Mouse (Mus musculus): Measurements from ENCODE around the gene Dnajb12. TPM values are rescaled to one million over a fixed set of nuclear protein-coding genes. Genes with fewer than 3 reads are reported as not detected.

Gene Dnajb12
- 10 to 100 TPM; 32.1 to 37.7 TPM for total RNA-seq (2021)

DNA sequence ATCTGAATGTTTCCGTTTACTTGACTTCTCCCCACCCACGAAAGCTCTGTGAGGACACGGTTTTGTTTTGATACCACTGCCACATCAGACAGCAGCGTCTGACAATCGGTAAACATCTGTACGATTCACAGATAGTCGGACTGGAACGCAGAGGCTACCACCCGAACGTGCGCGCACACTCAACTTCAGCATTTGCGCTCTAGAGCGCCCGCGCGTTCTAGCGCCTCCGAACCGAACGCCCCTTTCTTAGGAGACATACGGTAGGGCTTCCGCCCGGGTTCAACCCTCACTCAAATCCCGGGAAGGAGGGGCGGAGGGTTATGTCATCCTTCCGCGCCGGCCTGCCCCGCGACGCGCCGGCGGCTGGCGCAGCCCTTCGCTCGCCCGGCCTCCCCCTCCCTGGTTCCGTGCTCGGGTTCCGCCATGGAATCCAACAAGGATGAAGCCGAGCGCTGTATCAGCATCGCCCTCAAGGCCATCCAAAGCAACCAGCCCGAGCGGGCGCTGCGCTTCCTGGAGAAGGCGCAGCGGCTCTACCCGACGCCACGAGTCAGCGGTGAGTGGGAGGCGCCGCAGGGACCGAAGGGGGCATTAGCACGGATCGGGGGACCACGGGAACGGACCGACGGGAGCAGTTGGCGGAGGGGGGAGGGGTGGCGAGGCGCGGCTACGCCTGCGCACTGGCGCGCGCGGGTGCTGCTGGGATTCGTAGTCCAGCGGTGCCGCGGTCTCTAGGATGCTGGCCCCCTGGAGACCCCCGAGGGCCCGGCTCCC lies at the start of gene Dnajb12:
Gene Dnajb12, plus strand, starts transcription at position 302 of the 774 bp plus-strand sequence.
- intact Hi-C loops (cut with DNase I): no loop called here
- peak; percentile 95 for DNase-seq

DNA sequence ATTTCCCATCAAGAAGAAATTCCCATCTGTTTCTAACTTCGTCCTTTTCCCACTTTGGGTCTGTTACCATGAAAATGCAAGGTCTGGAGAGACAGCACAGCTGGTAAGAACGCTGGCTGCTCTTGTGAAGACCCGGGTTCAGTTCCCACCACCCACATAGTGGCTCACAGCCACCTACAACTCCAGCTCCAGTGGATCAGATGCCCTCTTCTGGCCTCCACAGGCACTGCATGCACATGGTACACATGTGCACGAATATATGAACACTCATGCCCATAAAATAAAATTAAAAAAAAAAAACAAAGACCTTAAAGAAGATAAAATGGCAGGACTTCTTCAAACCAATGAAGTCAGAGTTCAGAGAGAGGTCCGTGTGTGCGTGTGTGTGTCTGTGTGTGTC lies 49.5 kb upstream of the Dnajb12 start:
- DNase-seq: no peak
- intact Hi-C loops (cut with DNase I): no loop called here

DNA sequence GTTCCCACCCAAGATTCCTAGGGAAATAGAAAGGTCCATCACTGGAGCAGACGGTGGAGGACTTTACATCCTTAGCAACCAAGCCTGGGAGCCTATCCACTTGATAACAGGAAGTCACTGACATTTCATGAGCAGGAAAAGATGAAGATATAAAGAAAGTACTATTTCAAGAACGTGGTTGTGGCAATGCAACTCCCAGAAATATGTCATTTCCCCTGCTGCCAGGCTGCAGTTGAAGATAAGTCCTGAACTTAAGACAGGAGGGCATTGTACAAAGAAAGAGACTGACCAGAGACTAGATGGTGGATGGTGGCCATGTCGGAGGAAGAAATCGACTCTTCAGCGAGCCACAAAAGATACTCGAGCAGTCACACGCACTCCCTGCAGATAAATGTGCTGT lies 47.4 kb upstream of the Dnajb12 start:
- intact Hi-C loops (cut with DNase I): no loop called here
- no peak for DNase-seq

DNA sequence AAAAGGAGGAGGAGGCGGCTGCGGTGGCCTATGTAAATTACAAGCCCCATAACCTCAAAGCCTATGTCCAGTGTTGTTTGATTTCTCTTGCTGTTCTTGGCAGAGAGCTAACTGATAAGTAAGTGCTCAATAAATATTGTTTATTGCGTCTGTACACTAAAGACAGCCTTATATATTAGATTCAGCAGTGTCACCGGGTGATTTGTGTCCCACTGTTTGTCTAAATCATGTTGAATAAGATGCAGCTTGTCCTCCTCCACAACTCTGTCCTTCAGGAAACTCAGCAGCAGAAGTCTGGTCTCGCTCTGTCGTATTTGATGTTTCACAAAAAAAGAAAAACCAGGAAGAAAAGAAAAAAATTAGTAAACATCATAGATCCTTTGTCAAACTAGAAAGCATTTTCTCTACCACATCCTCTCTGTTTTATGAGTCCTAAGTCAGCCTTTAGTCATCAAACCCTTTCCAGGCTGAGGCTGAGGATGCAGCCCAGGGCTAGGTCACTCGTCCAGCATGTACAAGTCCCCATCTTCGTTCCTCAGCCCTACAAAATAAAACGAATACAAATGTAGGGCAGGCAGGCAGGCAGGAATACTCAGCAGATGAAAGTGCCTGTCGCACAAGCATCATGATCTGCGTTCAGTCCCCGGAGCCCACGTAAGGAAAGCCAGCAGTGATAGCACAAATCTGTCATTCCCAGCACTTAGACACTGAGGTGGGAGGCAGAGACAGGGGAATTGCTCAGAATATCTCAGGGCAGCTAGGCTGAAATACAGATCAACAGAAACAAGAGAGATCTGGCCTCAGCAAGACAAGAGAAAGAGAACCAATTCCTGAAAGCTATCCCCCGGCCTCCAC lies 43.8 kb upstream of the Dnajb12 start:
- intact Hi-C loops (cut with DNase I): no loop called here
- DNase-seq: no peak

DNA sequence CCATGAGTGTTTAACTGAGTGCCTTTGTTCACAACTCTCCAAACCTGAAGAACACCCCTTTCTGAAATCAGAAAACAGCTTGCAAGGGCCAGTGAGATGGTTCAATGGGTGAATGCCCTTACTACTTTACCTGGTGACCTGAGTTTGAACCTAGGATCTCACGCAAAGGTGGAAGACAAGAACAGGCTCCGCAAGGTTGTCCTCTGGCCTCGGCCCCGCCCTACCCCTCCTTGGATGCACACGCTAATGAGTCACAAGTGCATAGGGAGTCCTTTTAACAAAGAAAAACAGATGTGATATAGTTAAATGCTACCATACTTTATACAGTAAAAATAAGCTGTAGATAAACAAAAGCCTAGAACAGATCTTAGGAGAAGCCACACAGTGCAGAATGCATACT lies 41.9 kb upstream of the Dnajb12 start:
- intact Hi-C loops (cut with DNase I): no loop called here
- no peak for DNase-seq

DNA sequence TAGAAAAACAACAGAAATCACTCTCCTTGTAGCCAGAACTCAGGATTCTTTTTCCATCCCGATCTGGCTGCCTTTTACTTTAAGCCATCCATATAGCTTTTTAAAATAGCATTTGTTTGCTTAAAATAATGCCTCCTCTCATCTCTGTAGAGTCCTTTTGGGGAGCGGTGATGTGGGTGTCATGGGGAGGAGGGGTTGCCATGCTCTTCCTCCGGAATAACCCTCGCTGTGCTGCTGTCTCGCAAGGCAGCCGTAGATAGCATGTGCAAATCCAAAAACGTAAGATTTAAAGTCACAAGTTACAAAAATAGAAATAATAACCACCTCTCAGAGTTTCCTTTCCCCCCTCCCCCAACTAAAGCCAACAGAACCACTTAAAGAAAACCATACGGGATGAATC lies 37.9 kb upstream of the Dnajb12 start:
- no peak for DNase-seq
- intact Hi-C loops (cut with DNase I): no loop called here

DNA sequence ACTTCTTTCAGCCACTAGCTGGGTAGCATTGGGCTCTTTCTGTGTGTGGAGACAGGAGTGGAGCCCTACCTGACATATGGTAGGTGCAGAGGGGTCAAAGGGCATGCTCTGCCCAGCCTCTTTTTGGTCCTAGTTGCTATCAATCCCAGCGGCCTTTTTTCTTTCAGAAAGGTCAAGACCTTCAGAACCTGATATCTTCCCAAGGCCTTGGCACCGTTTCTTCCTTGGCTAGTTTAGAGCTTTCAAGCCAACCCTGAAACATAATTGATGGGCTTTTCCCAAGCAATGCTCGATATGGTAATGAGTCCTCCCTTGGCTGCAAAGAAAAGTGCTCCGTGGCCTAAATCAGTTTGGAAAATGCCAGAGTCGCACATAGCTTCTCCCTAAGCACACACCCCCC lies 36.2 kb upstream of the Dnajb12 start:
- no peak for DNase-seq
- intact Hi-C loops (cut with DNase I): no loop called here

DNA sequence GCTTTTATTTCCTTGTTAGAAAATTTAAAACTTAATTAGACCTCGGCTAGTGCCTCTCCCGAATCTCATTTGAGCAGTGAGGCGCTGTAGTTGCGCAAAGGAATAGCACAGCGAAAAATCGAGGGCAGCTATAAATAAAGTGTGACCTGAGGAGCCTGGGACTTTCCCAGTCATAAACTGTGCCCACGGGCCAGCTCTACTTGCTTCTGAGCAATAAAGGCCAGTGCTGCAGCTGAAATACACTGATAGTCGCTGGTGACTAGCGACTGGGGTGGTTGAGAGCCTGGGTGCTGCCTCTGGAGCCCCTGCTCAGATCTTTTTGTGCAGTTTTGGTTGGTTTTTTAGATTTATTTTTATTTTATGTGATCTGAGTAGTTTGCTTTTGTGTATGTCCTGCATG lies 34.7 kb upstream of the Dnajb12 start:
- intact Hi-C loops (cut with DNase I): no loop called here
- no peak for DNase-seq

DNA sequence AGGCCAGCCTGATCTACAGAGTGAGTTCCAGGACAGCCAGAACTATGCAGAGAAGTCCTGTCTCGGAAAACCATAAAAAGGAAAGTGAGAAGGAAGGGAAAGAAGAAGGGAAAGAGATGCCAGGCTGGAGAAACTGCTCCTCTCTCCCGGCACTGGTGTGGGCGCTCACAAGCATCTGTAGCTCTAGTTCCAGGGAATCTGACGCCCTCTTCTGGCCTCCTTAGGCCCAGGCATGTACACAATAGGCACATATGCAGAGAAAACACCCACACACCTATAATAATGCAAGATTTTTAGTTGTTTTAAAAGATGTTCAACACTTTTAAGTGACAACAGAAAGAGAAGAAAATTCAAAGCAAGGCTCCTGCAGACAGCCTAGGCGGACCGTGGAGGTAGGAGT lies 32.9 kb upstream of the Dnajb12 start:
- DNase-seq: no peak
- intact Hi-C loops (cut with DNase I): no loop called here

DNA sequence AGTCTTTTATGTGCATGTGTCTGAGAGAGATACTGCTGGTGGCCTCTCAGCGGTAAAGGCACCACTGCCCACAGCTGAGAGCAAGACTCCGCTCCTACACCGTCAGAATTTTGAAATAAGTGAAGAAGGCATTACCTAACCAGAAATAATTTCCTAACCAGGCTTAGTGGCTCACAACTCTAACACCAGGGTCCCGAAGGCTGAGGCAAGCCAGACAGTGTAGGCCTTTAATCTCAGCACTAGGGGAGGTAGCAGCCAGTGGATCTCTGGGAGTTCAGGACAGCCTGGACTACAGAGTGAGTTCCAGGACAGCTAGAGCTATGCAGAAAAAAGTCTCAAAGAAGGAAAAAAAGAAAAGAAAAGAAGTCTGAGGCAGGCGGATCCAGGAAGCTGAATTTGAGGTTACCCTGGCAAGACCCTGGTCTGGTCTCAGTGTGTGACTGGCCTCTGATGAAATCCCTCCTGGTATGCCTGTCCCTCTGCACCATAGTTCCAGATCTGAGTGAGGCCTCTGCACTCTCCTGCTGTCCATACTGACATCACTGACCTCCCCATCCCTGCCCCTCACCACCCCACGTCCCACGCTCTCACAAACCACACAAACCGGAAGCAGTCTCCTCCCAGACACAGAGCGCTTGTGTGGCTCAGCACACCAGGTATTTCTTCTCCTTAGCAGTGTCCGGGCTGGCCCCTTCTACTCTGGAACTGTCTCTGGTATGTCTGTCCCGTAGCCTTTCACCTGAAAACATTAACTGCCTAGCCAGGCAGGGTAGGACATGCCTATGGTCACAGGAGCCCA lies 31.1 kb upstream of the Dnajb12 start:
- no peak for DNase-seq
- intact Hi-C loops (cut with DNase I): no loop called here

DNA sequence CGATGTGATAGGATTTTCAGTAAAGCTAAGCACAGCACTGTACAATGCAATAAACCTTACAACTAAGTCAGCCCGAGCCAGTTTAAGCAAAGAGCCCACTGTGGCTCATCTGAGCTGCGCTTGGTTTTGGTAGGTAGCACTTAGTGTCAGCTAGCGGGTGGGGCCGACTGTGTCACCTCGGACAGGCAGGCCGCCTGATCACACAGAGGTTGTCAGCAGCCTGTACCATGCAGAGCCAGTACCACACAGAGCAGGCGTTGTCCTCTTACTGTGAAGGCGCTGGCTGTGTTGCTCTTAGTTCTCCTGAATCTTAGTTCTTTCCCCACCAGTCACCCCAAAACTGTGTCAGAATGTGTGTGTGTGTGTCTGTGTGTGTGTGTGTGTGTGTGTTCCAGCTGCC lies 30.4 kb upstream of the Dnajb12 start:
- intact Hi-C loops (cut with DNase I): no loop called here
- no peak for DNase-seq

DNA sequence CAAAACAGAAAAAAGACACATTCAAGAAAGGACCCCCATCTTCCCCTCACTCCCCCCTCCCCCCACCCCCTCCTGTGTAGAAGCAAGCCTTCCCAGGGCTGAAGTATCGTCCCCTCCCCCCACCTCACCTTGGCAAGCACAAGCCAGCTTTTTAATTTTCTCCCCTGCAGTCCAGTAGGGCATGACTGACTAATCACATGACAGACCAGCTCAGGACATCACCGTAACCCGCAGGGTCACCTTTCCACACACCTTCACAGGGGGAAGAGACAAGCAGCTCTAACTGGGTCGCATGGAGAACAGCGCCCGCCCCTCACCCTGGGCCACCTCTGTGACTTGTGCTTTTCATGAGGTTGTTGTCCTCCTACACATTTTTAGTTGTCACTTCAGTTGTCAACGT lies 30.0 kb upstream of the Dnajb12 start:
- intact Hi-C loops (cut with DNase I): no loop called here

DNA sequence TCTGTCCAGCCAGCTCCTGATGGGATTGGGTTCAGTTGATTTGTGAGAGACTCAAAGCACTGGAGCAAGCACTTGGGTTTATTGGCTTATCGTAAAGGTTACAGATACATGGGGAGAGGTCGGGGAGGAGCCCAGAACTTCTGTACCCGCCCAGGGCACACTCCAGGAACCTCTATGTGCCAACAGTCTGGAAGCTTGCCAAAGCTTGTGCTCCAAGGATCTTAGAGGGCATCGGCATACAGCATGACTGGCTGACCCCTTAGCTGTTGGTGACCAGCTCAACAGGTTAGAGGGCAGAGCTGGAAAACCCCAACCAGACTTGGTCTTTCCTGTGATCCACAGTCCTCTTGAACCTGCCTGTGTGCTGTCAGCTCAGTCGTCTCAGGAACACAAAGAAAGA lies 22.2 kb upstream of the Dnajb12 start:
- intact Hi-C loops (cut with DNase I): no loop called here

More for the DNA sequence above, 30.0 kb upstream of the Dnajb12 start:
- no peak for DNase-seq

DNA sequence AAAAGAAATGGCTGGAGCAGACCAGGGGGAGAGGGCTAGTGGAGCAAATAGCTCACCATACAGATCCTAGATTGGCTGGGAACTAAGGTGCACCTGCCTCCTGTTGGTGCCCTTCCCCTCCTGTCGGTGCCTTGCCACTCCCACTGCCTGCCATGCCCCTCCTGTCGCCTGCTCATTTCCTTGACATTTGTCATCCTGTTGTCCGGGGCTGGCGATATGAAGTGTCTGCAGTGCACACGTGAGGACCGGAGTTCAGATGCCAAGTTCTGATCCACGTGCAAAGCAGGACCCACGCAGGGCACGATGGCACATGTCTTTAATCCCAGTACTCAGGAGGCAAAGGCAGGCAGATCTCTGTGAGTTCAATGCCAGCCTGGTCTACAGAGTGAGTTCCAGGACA lies 18.7 kb upstream of the Dnajb12 start:
- intact Hi-C loops (cut with DNase I): loop anchor here (10.0 kb wide), 3 partner anchors 246 to 686 kb away; partner anchors contain the start of genes Gm10322 and Mcu
- DNase-seq: no peak

More for the DNA sequence above, 22.2 kb upstream of the Dnajb12 start:
- DNase-seq: no peak

DNA sequence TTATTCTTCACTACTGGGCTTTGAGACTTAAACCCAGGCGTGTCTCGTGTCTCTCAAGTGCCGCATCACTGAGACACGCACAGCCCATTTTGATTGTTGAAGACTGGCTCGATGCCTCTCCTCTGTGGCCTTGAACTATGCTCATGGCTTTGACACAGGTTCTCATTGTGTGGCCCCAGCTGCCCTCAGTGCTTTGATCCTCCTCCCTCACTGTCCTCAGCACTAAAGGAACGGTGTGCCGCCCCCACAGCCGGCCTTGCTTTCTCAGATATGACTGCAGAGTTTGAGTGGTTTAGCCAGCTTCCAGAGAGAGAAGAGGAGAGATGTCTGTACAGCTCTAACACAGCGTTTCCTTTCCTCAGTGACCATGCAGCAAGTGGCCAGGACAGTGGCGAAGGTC lies 18.2 kb upstream of the Dnajb12 start:
- intact Hi-C loops (cut with DNase I): loop anchor here (10.0 kb wide), 3 partner anchors 246 to 686 kb away; partner anchors contain the start of genes Gm10322 and Mcu
- DNase-seq: no peak

DNA sequence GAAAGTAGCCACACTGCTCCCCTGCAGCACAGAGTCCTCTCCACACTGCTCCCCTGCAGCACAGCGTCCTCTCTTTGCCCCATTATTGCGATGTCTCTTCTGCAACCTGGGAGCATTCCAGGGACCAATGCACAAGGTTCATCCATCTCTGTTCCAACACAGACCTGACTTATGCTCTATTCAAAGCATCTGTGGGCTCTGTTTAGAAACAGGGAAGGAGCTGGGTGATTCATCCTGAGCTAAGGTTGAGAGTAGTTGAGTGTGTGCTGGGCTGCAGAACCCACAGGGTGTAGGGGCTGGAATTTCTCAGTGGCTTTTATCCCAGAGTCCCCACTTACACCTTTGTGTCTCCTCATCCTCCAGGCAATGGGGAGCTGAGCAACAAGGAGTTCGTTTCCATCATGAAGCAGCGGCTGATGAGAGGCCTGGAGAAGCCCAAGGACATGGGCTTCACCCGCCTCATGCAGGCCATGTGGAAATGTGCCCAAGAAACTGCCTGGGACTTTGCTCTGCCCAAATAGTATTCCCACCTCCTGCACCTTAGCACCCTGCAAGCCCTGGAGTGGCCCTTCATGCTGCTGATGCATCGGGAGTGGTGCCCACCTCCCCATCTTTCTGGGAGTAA lies 16.4 kb upstream of the Dnajb12 start:
- DNase-seq: no peak
- intact Hi-C loops (cut with DNase I): loop anchor here (10.0 kb wide), 3 partner anchors 248 to 688 kb away; partner anchors contain the start of genes Gm10322 and Mcu

DNA sequence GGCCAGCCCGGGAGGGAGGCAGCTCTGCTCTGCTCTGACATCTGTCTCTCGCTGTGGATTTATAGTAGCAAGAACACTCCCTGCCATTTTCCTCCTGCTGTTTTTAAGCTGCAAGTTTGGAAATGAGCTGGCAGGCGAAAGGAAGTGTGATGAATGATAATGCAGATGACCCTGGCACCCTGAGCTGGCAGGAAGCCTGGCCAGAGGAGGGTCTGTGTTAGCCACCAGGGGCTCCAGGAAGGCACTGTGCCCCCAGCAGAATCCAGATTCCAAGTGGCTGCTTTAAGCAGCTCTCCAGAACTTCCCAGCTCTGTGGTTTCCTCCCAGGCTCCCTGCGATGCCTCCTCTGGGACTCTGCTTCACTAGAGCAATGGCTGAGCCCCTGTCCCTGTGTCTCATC lies 15.7 kb upstream of the Dnajb12 start:
- intact Hi-C loops (cut with DNase I): loop anchor here (10.0 kb wide), 3 partner anchors 249 to 689 kb away; partner anchors contain the start of genes Gm10322 and Mcu
- DNase-seq: peak; percentile 57

DNA sequence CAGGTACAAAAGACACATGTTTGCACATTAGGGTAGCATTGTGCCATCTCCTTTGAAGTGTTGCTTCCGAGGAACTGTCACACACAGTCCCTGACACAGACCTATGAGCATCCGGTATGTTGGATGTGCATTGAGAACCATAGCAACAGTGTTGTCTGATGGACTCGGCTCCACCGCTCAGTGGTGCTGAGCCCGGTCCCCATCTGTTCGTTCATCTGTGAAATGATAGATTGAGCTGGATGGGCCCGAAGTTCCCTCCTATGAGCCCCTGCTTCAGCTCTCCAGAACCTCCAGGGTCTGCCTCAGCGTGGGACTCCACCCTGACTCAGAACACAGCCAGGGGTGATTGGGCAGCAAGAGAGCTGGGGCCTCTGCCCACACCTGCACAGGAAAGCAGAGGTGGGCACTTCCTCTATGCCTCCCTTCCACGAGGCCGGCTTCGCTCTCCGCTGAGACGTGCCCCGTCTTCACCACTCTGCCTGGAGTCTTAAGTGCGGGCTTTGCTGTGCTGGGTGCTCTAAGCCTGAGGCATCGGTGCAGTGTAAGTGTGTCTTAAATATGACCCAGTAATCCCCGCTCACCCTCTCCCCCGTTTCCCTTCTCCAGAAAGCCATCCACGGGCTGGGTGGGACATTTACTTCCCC lies 15.0 kb upstream of the Dnajb12 start:
- intact Hi-C loops (cut with DNase I): loop anchor here (10.0 kb wide), 3 partner anchors 250 to 690 kb away; partner anchors contain the start of genes Gm10322 and Mcu
- no peak for DNase-seq

DNA sequence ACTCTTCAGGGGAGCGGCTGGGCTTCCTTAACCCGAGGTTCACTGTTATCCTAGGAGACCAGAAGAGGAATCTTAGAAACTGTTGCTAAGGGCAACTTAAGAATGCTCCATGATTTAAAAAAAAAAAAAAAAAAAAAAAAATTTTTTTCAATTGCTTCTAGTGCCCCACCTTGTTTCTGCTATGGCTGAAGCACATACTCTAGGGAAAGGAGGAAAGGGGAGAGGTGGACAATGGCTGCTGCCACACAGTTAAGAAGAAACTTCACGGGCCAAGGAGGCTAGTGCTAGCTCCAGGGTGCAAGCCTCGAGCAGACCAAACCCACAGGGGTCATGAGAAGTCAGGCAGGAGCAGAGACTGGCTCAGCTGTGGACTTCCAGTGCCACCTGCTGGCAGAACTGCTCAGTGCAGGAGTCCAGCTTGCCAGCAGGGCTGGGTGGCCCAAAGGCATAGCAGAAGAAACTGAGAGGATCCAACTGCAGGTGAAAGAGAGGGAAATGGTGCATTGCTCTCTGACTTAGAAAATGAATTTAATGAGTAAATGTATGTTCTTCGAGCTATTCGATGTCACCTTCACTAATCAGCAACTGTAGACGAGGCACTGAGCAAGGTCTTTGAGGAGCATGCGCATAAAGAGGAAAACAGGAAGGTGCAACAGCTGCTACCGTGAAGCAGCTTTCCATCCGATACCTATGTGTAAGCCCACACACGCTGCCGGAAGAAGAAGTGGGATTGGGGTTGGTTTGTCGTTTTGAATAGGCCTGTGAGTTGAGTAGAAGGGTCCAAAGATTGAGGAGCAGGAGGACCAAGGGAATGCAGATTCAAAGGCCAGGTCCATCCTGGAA lies 14.3 kb upstream of the Dnajb12 start:
- intact Hi-C loops (cut with DNase I): loop anchor here (5.0 to 10.0 kb wide), 4 partner anchors 250 to 690 kb away; partner anchors contain the start of genes Gm10322 and Mcu
- peak; percentile 89 for DNase-seq
